Mouse (Mus musculus): ENCODE measurements around the gene Gda.

GRCm38 (mm10) chr19:21386842-21387241 is 86.4 kb downstream of the Gda start:
- TF ChIP-seq CTCF (IDR thresholded peaks at IDR 0.05) (no peak), EP300 (IDR thresholded peaks at IDR 0.05) (no peak)

Measured in lung, postnatal 0 days (tissue).